Mouse (Mus musculus): ENCODE measurements around the gene Aatf. TPM values are rescaled to one million over a fixed set of nuclear protein-coding genes. Genes with fewer than 3 reads are reported as not detected.
A peak's percentile ranks its signal among the peaks of the same experiment; 100 is the strongest.
"Not testable (repeated sequence)": the region's sequence is repeated elsewhere in the genome, so short reads cannot be mapped to it uniquely, and the experiment has no call there.

Aatf gene
- polyA plus RNA-seq, 1 experiment from 2014 or later, result 30.4 TPM

- 46% methylated on average over 4 of the region's 4 CpGs for WGBS
- ATAC-seq (replicated peaks; ENCODE audit: extremely low read depth, insufficient read depth, low FRiP score), result no peak
Observed at GRCm38 (mm10) chr11:84410383-84410782, 102.9 kb downstream of the Aatf start.

GRCm38 (mm10) chr11:84406733-84407132 lies 106.6 kb downstream of the Aatf start:
- 93% methylated on average over 4 of the region's 4 CpGs for WGBS
- Histone ChIP-seq H3K4me2 (ENCODE audit: low read depth, low read length) (no peak overlapping the region), H3K36me3 (ENCODE audit: control insufficient read depth, insufficient read depth) (no peaks in the 10 kb centered on the region), H3K9me3 (replicated peaks; ENCODE audit: control insufficient read depth, low read length) (peaks cover 4% of the 10 kb centered on the region), H3K4me1 (ENCODE audit: control insufficient read depth, insufficient read depth, low read length) (peaks cover 6% of the 10 kb centered on the region; the same call in 1 of the 2 replicates), H3K4me3 (ENCODE audit: low read length) (no peak overlapping the region), H3K9ac (ENCODE audit: low read length) (no peak overlapping the region), H3K27ac (ENCODE audit: low read length) (no peak overlapping the region), H3K27me3 (ENCODE audit: control insufficient read depth, insufficient read depth, low read length) (no peaks in the 10 kb centered on the region)
- ATAC-seq (replicated peaks; ENCODE audit: extremely low read depth, insufficient read depth, low FRiP score), result no peak

More at GRCm38 (mm10) chr11:84410383-84410782, 102.9 kb downstream of the Aatf start:
- H3K36me3 ChIP-seq (ENCODE audit: control insufficient read depth, insufficient read depth), result no peaks in the 10 kb centered on the region
- no peak overlapping the region for H3K4me3 ChIP-seq (ENCODE audit: low read length)
- 0 out of 2 replicates have a peak, but pooled peaks cover 3% of the 10 kb centered on the region for H3K4me1 ChIP-seq (ENCODE audit: control insufficient read depth, insufficient read depth, low read length)
- H3K4me2 ChIP-seq (ENCODE audit: low read depth, low read length), result no peak overlapping the region
- no peak overlapping the region for H3K9ac ChIP-seq (ENCODE audit: low read length)
- no peak overlapping the region for H3K27ac ChIP-seq (ENCODE audit: low read length)
- H3K9me3 ChIP-seq (replicated peaks; ENCODE audit: control insufficient read depth, low read length), result peaks cover 4% of the 10 kb centered on the region
- no peaks in the 10 kb centered on the region for H3K27me3 ChIP-seq (ENCODE audit: control insufficient read depth, insufficient read depth, low read length)

GRCm38 (mm10) chr11:84395010-84395409 lies 118.3 kb downstream of the Aatf start:
- Histone ChIP-seq H3K4me2 (ENCODE audit: low read depth, low read length) (no peak overlapping the region), H3K27ac (ENCODE audit: low read length) (no peak overlapping the region), H3K27me3 (ENCODE audit: control insufficient read depth, insufficient read depth, low read length) (no peaks in the 10 kb centered on the region), H3K4me1 (ENCODE audit: control insufficient read depth, insufficient read depth, low read length) (no peaks in the 10 kb centered on the region; the same call in none of the 2 replicates), H3K9ac (ENCODE audit: low read length) (no peak overlapping the region), H3K4me3 (ENCODE audit: low read length) (no peak overlapping the region), H3K9me3 (replicated peaks; ENCODE audit: control insufficient read depth, low read length) (no peaks in the 10 kb centered on the region), H3K36me3 (ENCODE audit: control insufficient read depth, insufficient read depth) (no peaks in the 10 kb centered on the region)
- no peak for ATAC-seq (replicated peaks; ENCODE audit: extremely low read depth, insufficient read depth, low FRiP score)
- WGBS, result 36% methylated on average over 1 of the region's 1 CpGs

GRCm38 (mm10) chr11:84393571-84393970 lies 119.8 kb downstream of the Aatf start:
- Histone ChIP-seq H3K9me3 (replicated peaks; ENCODE audit: control insufficient read depth, low read length) (no peaks in the 10 kb centered on the region), H3K9ac (ENCODE audit: low read length) (no peak overlapping the region), H3K4me1 (ENCODE audit: control insufficient read depth, insufficient read depth, low read length) (no peaks in the 10 kb centered on the region; the same call in none of the 2 replicates), H3K4me3 (ENCODE audit: low read length) (no peak overlapping the region), H3K27me3 (ENCODE audit: control insufficient read depth, insufficient read depth, low read length) (no peaks in the 10 kb centered on the region), H3K4me2 (ENCODE audit: low read depth, low read length) (no peak overlapping the region), H3K36me3 (ENCODE audit: control insufficient read depth, insufficient read depth) (no peaks in the 10 kb centered on the region), H3K27ac (ENCODE audit: low read length) (no peak overlapping the region)
- ATAC-seq (replicated peaks; ENCODE audit: extremely low read depth, insufficient read depth, low FRiP score), result 0 out of 2 replicates have a peak, but pooled peaks have one; percentile 28
- 36% methylated on average over 7 of the region's 7 CpGs for WGBS

GRCm38 (mm10) chr11:84392066-84392465 lies 121.3 kb downstream of the Aatf start:
- 81% methylated on average over 7 of the region's 7 CpGs for WGBS

GRCm38 (mm10) chr11:84391126-84391525 lies 122.2 kb downstream of the Aatf start:
- Histone ChIP-seq H3K27me3 (ENCODE audit: control insufficient read depth, insufficient read depth, low read length) (no peaks in the 10 kb centered on the region), H3K27ac (ENCODE audit: low read length) (no peak overlapping the region), H3K4me2 (ENCODE audit: low read depth, low read length) (no peak overlapping the region), H3K4me1 (ENCODE audit: control insufficient read depth, insufficient read depth, low read length) (peaks cover 7% of the 10 kb centered on the region), H3K9ac (ENCODE audit: low read length) (no peak overlapping the region), H3K4me3 (ENCODE audit: low read length) (no peak overlapping the region), H3K9me3 (replicated peaks; ENCODE audit: control insufficient read depth, low read length) (no peaks in the 10 kb centered on the region), H3K36me3 (ENCODE audit: control insufficient read depth, insufficient read depth) (no peaks in the 10 kb centered on the region)
- 53% methylated on average over 8 of the region's 8 CpGs for WGBS
- ATAC-seq (replicated peaks; ENCODE audit: extremely low read depth, insufficient read depth, low FRiP score), result no peak

More at GRCm38 (mm10) chr11:84392066-84392465, 121.3 kb downstream of the Aatf start:
- not testable (repeated sequence) for H3K4me3 ChIP-seq (ENCODE audit: low read length); H3K4me2 ChIP-seq (ENCODE audit: low read depth, low read length); H3K36me3 ChIP-seq (ENCODE audit: control insufficient read depth, insufficient read depth); H3K9me3 ChIP-seq (replicated peaks; ENCODE audit: control insufficient read depth, low read length); H3K27ac ChIP-seq (ENCODE audit: low read length); H3K27me3 ChIP-seq (ENCODE audit: control insufficient read depth, insufficient read depth, low read length); ATAC-seq (replicated peaks; ENCODE audit: extremely low read depth, insufficient read depth, low FRiP score); H3K4me1 ChIP-seq (ENCODE audit: control insufficient read depth, insufficient read depth, low read length); H3K9ac ChIP-seq (ENCODE audit: low read length)

- Histone ChIP-seq H3K9me3 (replicated peaks; ENCODE audit: control insufficient read depth, low read length) (no peaks in the 10 kb centered on the region), H3K4me1 (ENCODE audit: control insufficient read depth, insufficient read depth, low read length) (peaks cover 7% of the 10 kb centered on the region), H3K36me3 (ENCODE audit: control insufficient read depth, insufficient read depth) (no peaks in the 10 kb centered on the region), H3K27me3 (ENCODE audit: control insufficient read depth, insufficient read depth, low read length) (no peaks in the 10 kb centered on the region), H3K4me2 (ENCODE audit: low read depth, low read length) (no peak overlapping the region), H3K9ac (ENCODE audit: low read length) (no peak overlapping the region), H3K4me3 (ENCODE audit: low read length) (no peak overlapping the region), H3K27ac (ENCODE audit: low read length) (no peak overlapping the region)
- 54% methylated on average over 6 of the region's 6 CpGs for WGBS
- no peak for ATAC-seq (replicated peaks; ENCODE audit: extremely low read depth, insufficient read depth, low FRiP score)
Observed at GRCm38 (mm10) chr11:84389332-84389731, 124.0 kb downstream of the Aatf start.

- no peak overlapping the region for H3K4me2 ChIP-seq (ENCODE audit: low read depth, low read length)
- H3K9ac ChIP-seq (ENCODE audit: low read length), result no peak overlapping the region
- H3K36me3 ChIP-seq (ENCODE audit: control insufficient read depth, insufficient read depth), result peaks cover 3% of the 10 kb centered on the region
- WGBS, result 96% methylated on average over 6 of the region's 6 CpGs
- H3K4me1 ChIP-seq (ENCODE audit: control insufficient read depth, insufficient read depth, low read length), result peaks cover 7% of the 10 kb centered on the region
- H3K4me3 ChIP-seq (ENCODE audit: low read length), result no peak overlapping the region
- H3K27ac ChIP-seq (ENCODE audit: low read length), result no peak overlapping the region
- no peaks in the 10 kb centered on the region for H3K27me3 ChIP-seq (ENCODE audit: control insufficient read depth, insufficient read depth, low read length)
- no peak for ATAC-seq (replicated peaks; ENCODE audit: extremely low read depth, insufficient read depth, low FRiP score)
- no peaks in the 10 kb centered on the region for H3K9me3 ChIP-seq (replicated peaks; ENCODE audit: control insufficient read depth, low read length)
Observed at GRCm38 (mm10) chr11:84383891-84384290, 129.4 kb downstream of the Aatf start.

- Histone ChIP-seq H3K4me3 (ENCODE audit: low read length) (no peak overlapping the region), H3K9ac (ENCODE audit: low read length) (no peak overlapping the region), H3K4me2 (ENCODE audit: low read depth, low read length) (no peak overlapping the region), H3K27ac (ENCODE audit: low read length) (no peak overlapping the region), H3K9me3 (replicated peaks; ENCODE audit: control insufficient read depth, low read length) (no peaks in the 10 kb centered on the region), H3K36me3 (ENCODE audit: control insufficient read depth, insufficient read depth) (peaks cover 3% of the 10 kb centered on the region), H3K27me3 (ENCODE audit: control insufficient read depth, insufficient read depth, low read length) (no peaks in the 10 kb centered on the region), H3K4me1 (ENCODE audit: control insufficient read depth, insufficient read depth, low read length) (no peaks in the 10 kb centered on the region)
- WGBS, result 91% methylated on average over 13 of the region's 13 CpGs
- no peak for ATAC-seq (replicated peaks; ENCODE audit: extremely low read depth, insufficient read depth, low FRiP score)
Observed at GRCm38 (mm10) chr11:84382450-84382849, 130.9 kb downstream of the Aatf start.
